9 mouse cellular contexts compared by ENCODE assay signal in the genomic region with DNA sequence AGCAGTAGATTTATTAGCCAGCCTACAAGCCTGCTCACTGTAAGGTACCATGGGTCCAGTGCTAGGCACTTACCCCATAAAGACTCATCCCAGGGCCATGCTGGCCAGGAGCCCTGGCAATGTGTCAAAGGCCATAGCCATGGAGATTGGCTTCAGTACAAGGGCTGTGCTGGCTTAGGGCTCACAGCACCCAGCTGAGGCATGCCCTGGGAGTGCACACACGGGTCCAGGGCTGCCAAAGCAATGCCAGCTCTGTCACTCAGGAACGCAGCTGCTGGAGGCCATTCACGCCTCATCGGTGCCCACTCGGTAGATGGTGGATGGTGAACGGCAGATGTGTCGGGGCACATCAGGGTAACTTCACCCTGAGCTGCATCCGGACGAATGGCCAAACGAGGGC. TPM values are rescaled to one million over a fixed set of nuclear protein-coding genes. Genes with fewer than 3 reads are reported as not detected.
A peak's percentile ranks its signal among the peaks of the same experiment; 100 is the strongest.
DNase-seq lines count a peak whose midpoint lies in the region; ATAC-seq and TF ChIP-seq lines count a peak whose summit lies in the region.
"Had no signal": no experiment of that assay in that cellular context is flagged by ENCODE, and none has a peak within 500 bp of the region (broad histone marks: within the 10 kb centered on the region; RNA-seq: fewer than 3 reads in every experiment).

No protein-coding gene starts in this region.

- no peaks in the 10 kb centered on the region for H3K36me3 ChIP-seq in hindbrain, embryonic 15.5 days
- no peaks in the 10 kb centered on the region for H3K36me3 ChIP-seq in stomach, postnatal 0 days (ENCODE audit: control insufficient read depth, insufficient read depth, low read length)

- no peak for TF ChIP-seq POLR2A in cortical plate, adult 2 months (IDR thresholded peaks at IDR 0.05; ENCODE audit: extremely low read depth, insufficient read depth, low read length)

- no peak overlapping the region for H3K9ac ChIP-seq in hindbrain, embryonic 15.5 days
- no peak overlapping the region for H3K9ac ChIP-seq in stomach, postnatal 0 days (ENCODE audit: low read length)

- H3K4me2 ChIP-seq in hindbrain, embryonic 15.5 days, result no peak overlapping the region
- H3K4me2 ChIP-seq in stomach, postnatal 0 days (replicated peaks; ENCODE audit: low read depth), result no peak overlapping the region

- H3K4me1 ChIP-seq in cortical plate, adult 2 months (ENCODE audit: control insufficient read depth, insufficient read depth, low read length), result no peaks in the 10 kb centered on the region
- peaks cover 4% of the 10 kb centered on the region for H3K4me1 ChIP-seq in hindbrain, embryonic 15.5 days (replicated peaks)
- no peaks in the 10 kb centered on the region for H3K4me1 ChIP-seq in stomach, postnatal 0 days (replicated peaks; ENCODE audit: control insufficient read depth, insufficient read depth)

- TF ChIP-seq EP300 in stomach, postnatal 0 days (optimal IDR thresholded peaks at IDR 0.05), result no peak

- ATAC-seq in hindbrain, embryonic 15.5 days (ENCODE audit: low FRiP score, low read depth), result peak; percentile 89
- no peak for ATAC-seq in stomach, postnatal 0 days (ENCODE audit: low FRiP score, low TSS enrichment)

- H3K9me3 ChIP-seq in hindbrain, embryonic 15.5 days, result no peaks in the 10 kb centered on the region
- no peaks in the 10 kb centered on the region for H3K9me3 ChIP-seq in stomach, postnatal 0 days (ENCODE audit: control insufficient read depth, low read length)

- DNase-seq in cerebellum, adult 11-12 months, result peak; percentile 58
- no peak for DNase-seq in cerebellum, adult 8-10 months
- DNase-seq in 3134 (ENCODE audit: extremely low read depth, insufficient read length, low spot score), result peak; percentile 87
- peak; percentile 45 to 67 for DNase-seq in left cerebral cortex, postnatal 25 days (ENCODE audit: low spot score in 2 of 2)
- no peak for DNase-seq in stomach, postnatal 0 days (ENCODE audit: low spot score)
- no peak for DNase-seq in embryo, embryonic 10.5 days (ENCODE audit: low spot score)

- 41% methylated on average over 10 of the region's 10 CpGs for WGBS in hindbrain, embryonic 15.5 days
- WGBS in stomach, postnatal 0 days, result 84% methylated on average over 10 of the region's 10 CpGs

- intact Hi-C loops in left cerebral cortex, postnatal 25 days (cut with DNase I), result no loop called here

- no peak overlapping the region for H3K4me3 ChIP-seq in cortical plate, adult 2 months (ENCODE audit: insufficient read depth, low read length)
- no peak overlapping the region for H3K4me3 ChIP-seq in hindbrain, embryonic 15.5 days
- H3K4me3 ChIP-seq in stomach, postnatal 0 days (ENCODE audit: low read depth, low read length), result no peak overlapping the region
- H3K4me3 ChIP-seq: myocyte had no signal

- H3K27ac ChIP-seq in cortical plate, adult 2 months (ENCODE audit: insufficient read depth, low read length), result 0 out of 2 replicates have a peak overlapping the region, but pooled peaks have one; percentile 56
- H3K27ac ChIP-seq in hindbrain, embryonic 15.5 days (replicated peaks), result no peak overlapping the region
- H3K27ac ChIP-seq in stomach, postnatal 0 days (replicated peaks), result no peak overlapping the region

- no peak for TF ChIP-seq CTCF in cortical plate, adult 2 months (IDR thresholded peaks at IDR 0.05; ENCODE audit: extremely low read depth, insufficient read depth, low read length)
- no peak for TF ChIP-seq CTCF in stomach, postnatal 0 days (IDR thresholded peaks at IDR 0.05; ENCODE audit: low read depth)

- no peaks in the 10 kb centered on the region for H3K27me3 ChIP-seq in hindbrain, embryonic 15.5 days
- no peaks in the 10 kb centered on the region for H3K27me3 ChIP-seq in stomach, postnatal 0 days (ENCODE audit: control insufficient read depth, insufficient read depth, low read length)

RNA-seq across cellular contexts. Expression of a gene that starts 6.6 kb away (rescaled TPM):
- 154 and 158 TPM in 2 replicates for polyA plus RNA-seq in cortical plate, adult 2 months (2012; rRNA removed)
- 278 and 288 TPM in 2 replicates for polyA plus RNA-seq in hindbrain, embryonic 15.5 days (2015; fragmentation: Nextera tagmentation; extraction: Ambion mirVana)
- 100 to 1,000 TPM; 156 to 169 TPM for total RNA-seq in left cerebral cortex, postnatal 25 days (2021)
- 200 and 202 TPM in 2 replicates for polyA plus RNA-seq in stomach, postnatal 0 days (2015; fragmentation: Nextera tagmentation; extraction: Ambion mirVana)

RNA-seq across cellular contexts. Expression of a gene that starts 50.3 kb away (rescaled TPM):
- 53.4 and 53.8 TPM in 2 replicates for polyA plus RNA-seq in cortical plate, adult 2 months (2012; rRNA removed)
- polyA plus RNA-seq in hindbrain, embryonic 15.5 days (2015; fragmentation: Nextera tagmentation; extraction: Ambion mirVana), result 8.3 and 10.7 TPM in 2 replicates
- 10 to 100 TPM; 43.1 to 59.1 TPM for total RNA-seq in left cerebral cortex, postnatal 25 days (2021)
- 2.2 TPM in 2 replicates for polyA plus RNA-seq in stomach, postnatal 0 days (2015; fragmentation: Nextera tagmentation; extraction: Ambion mirVana)
- polyA plus RNA-seq: myocyte had no signal

Comparison
In these comparisons a context has a peak if more than half of its experiments do, and no peak if none do; other contexts are left out.
1. DNase-seq: peak in cerebellum, adult 11-12 months (single experiment), 3134 (single experiment) and left cerebral cortex, postnatal 25 days (2 of 2); none in cerebellum, adult 8-10 months (single experiment), stomach, postnatal 0 days (single experiment) and embryo, embryonic 10.5 days (single experiment).